Mouse (Mus musculus) megakaryocyte, embryonic 14.5 days (primary cell): ENCODE results near the gene Mus81.
"Not testable (repeated sequence)": the region's sequence is repeated elsewhere in the genome, so short reads cannot be mapped to it uniquely, and the experiment has no call there.

Experiments used
- FLI1 ChIP-seq: IDR thresholded peaks from 2 replicates; pipeline ENCODE4 v1.6.1; 2012; ENCODE audit warnings: low read length, inconsistent platforms, mixed read lengths
- GATA1 ChIP-seq: IDR thresholded peaks from 3 replicates; pipeline ENCODE4 v1.6.1; 2012; ENCODE audit warnings: mixed read lengths, low read length, inconsistent platforms, borderline replicate concordance

DNA sequence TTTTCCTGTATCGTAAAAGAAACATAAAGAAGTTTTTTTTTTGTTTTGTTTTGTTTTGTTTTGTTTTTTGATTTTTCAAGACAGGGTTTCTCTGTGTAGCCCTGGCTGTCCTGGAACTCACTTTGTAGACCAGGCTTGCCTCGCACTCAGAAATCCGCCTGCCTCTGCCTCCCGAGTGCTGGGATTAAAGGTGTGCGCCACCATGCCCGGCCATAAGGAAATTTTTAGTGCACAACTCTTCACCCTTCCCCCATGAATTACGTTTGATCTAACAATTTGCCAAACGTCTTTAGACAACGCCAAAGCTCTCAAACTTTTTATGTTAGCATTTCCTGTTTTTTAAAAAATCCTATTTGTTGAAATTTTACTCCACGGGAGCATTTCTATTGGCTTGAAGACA, 1.5 kb upstream of the Mus81 start:
- TF ChIP-seq GATA1, FLI1: not testable (repeated sequence)
